Comparison of ENCODE assay signal across 8 mouse cellular contexts in the genomic region with DNA sequence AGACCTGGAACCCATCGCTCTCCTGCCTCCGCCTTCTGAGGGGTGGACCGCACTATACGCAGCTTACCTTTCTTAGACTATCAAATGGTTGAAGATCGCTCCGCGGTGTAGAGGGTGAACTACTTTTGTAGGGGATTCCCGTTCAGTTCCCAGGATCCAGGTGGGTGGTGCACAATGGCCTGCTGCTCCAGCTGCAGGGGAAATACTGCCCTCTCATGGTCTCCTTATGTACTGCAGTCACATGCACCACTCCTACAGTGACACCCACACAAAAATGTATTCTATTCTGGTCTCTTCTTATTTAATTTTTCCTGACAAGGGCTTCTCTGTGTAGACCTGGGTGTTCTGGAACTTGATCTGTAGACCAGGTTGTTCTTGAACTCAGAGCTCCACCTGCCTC. TPM values are rescaled to one million over a fixed set of nuclear protein-coding genes. Genes with fewer than 3 reads are reported as not detected.
DNase-seq lines count a peak whose midpoint lies in the region; ATAC-seq and TF ChIP-seq lines count a peak whose summit lies in the region.
"Had no signal": no experiment of that assay in that cellular context is flagged by ENCODE, and none has a peak within 500 bp of the region (broad histone marks: within the 10 kb centered on the region; RNA-seq: fewer than 3 reads in every experiment).

TSS of gene Slc7a4 (minus strand) at position 151 of the 400 bp plus-strand sequence.

- TF ChIP-seq POLR2A in thymus, adult 2 months (IDR thresholded peaks at IDR 0.05; ENCODE audit: control insufficient read depth, extremely low read depth, insufficient read depth, low read length, poor library complexity), result no peak

- no peaks in the 10 kb centered on the region for H3K4me1 ChIP-seq in thymus, adult 2 months (replicated peaks; ENCODE audit: control insufficient read depth, insufficient read depth, low read length)
- no peaks in the 10 kb centered on the region for H3K4me1 ChIP-seq in hindbrain, embryonic 14.5 days (replicated peaks; ENCODE audit: control insufficient read depth, insufficient read depth, low read length)
- H3K4me1 ChIP-seq in lung, embryonic 14.5 days (ENCODE audit: insufficient read depth), result no peaks in the 10 kb centered on the region
- no peaks in the 10 kb centered on the region for H3K4me1 ChIP-seq in stomach, postnatal 0 days (replicated peaks; ENCODE audit: control insufficient read depth, insufficient read depth)
- H3K4me1 ChIP-seq: heart, embryonic 15.5 days had no signal

- no peak within 1 kb of the TSS for H3K9ac ChIP-seq in hindbrain, embryonic 14.5 days
- H3K9ac ChIP-seq in lung, embryonic 14.5 days, result no peak within 1 kb of the TSS
- no peak within 1 kb of the TSS for H3K9ac ChIP-seq in stomach, postnatal 0 days (ENCODE audit: low read length)
- H3K9ac ChIP-seq: heart, embryonic 15.5 days had no signal

- no peak for TF ChIP-seq EP300 in stomach, postnatal 0 days (optimal IDR thresholded peaks at IDR 0.05)

- TF ChIP-seq CTCF in thymus, adult 2 months (IDR thresholded peaks at IDR 0.05; ENCODE audit: borderline replicate concordance, control insufficient read depth, extremely low read depth, insufficient read depth, low read length, poor library complexity), result peak; percentile 62; the same call in 1 of the 2 replicates
- TF ChIP-seq CTCF in lung, embryonic 14.5 days (IDR thresholded peaks at IDR 0.05; ENCODE audit: low read depth), result peak; percentile 73
- peak; percentile 76 for TF ChIP-seq CTCF in stomach, postnatal 0 days (IDR thresholded peaks at IDR 0.05; ENCODE audit: low read depth)

- whole genome bisulfite sequencing in thymus, adult 2 months, result 57% methylated on average over 8 of the region's 8 CpGs
- WGBS in hindbrain, embryonic 14.5 days, result 14% methylated on average over 8 of the region's 8 CpGs
- WGBS in lung, embryonic 14.5 days, result 23% methylated on average over 8 of the region's 8 CpGs
- 21% methylated on average over 8 of the region's 8 CpGs for WGBS in stomach, postnatal 0 days

- no peak within 1 kb of the TSS for H3K4me2 ChIP-seq in hindbrain, embryonic 14.5 days (replicated peaks)
- no peak within 1 kb of the TSS for H3K4me2 ChIP-seq in lung, embryonic 14.5 days
- no peak within 1 kb of the TSS for H3K4me2 ChIP-seq in stomach, postnatal 0 days (replicated peaks; ENCODE audit: low read depth)
- H3K4me2 ChIP-seq: heart, embryonic 15.5 days had no signal

- H3K4me3 ChIP-seq in thymus, adult 2 months (ENCODE audit: control insufficient read depth, insufficient read depth, low read length), result no peak within 1 kb of the TSS
- H3K4me3 ChIP-seq in hindbrain, embryonic 14.5 days (replicated peaks; ENCODE audit: low read length), result no peak within 1 kb of the TSS
- no peak within 1 kb of the TSS for H3K4me3 ChIP-seq in lung, embryonic 14.5 days (ENCODE audit: low read depth, low read length)
- H3K4me3 ChIP-seq in stomach, postnatal 0 days (ENCODE audit: low read depth, low read length), result no peak within 1 kb of the TSS
- H3K4me3 ChIP-seq: heart, embryonic 15.5 days had no signal

- ATAC-seq in hindbrain, embryonic 14.5 days (ENCODE audit: low FRiP score), result no peak
- no peak for ATAC-seq in lung, embryonic 14.5 days (ENCODE audit: insufficient read depth)
- peak; percentile 40; the same call in 1 of the 2 replicates for ATAC-seq in stomach, postnatal 0 days (ENCODE audit: low FRiP score, low TSS enrichment)

- no peaks in the 10 kb centered on the region for H3K36me3 ChIP-seq in thymus, adult 2 months (ENCODE audit: control insufficient read depth, insufficient read depth, low read length)
- H3K36me3 ChIP-seq in hindbrain, embryonic 14.5 days (replicated peaks; ENCODE audit: control insufficient read depth, insufficient read depth), result no peaks in the 10 kb centered on the region
- H3K36me3 ChIP-seq in lung, embryonic 14.5 days (ENCODE audit: insufficient read depth), result no peaks in the 10 kb centered on the region
- H3K36me3 ChIP-seq in stomach, postnatal 0 days (ENCODE audit: control insufficient read depth, insufficient read depth, low read length), result no peaks in the 10 kb centered on the region
- H3K36me3 ChIP-seq: heart, embryonic 15.5 days had no signal

- H3K27ac ChIP-seq in thymus, adult 2 months (ENCODE audit: control insufficient read depth, insufficient read depth, low read length), result no peak within 1 kb of the TSS
- no peak within 1 kb of the TSS for H3K27ac ChIP-seq in hindbrain, embryonic 14.5 days
- H3K27ac ChIP-seq in lung, embryonic 14.5 days (ENCODE audit: low read depth), result no peak within 1 kb of the TSS
- H3K27ac ChIP-seq in stomach, postnatal 0 days (replicated peaks), result no peak within 1 kb of the TSS
- H3K27ac ChIP-seq: heart, embryonic 15.5 days had no signal

- no peaks in the 10 kb centered on the region for H3K9me3 ChIP-seq in hindbrain, embryonic 14.5 days (ENCODE audit: control insufficient read depth, low read length)
- H3K9me3 ChIP-seq in lung, embryonic 14.5 days (ENCODE audit: low read depth, low read length), result no peaks in the 10 kb centered on the region
- no peaks in the 10 kb centered on the region for H3K9me3 ChIP-seq in stomach, postnatal 0 days (ENCODE audit: control insufficient read depth, low read length)
- H3K9me3 ChIP-seq: heart, embryonic 15.5 days had no signal

- H3K27me3 ChIP-seq in thymus, adult 2 months (ENCODE audit: control insufficient read depth, insufficient read depth, low read length), result no peaks in the 10 kb centered on the region
- no peaks in the 10 kb centered on the region for H3K27me3 ChIP-seq in hindbrain, embryonic 14.5 days (ENCODE audit: control insufficient read depth, insufficient read depth, low read length)
- H3K27me3 ChIP-seq in lung, embryonic 14.5 days (ENCODE audit: insufficient read depth, low read length), result no peaks in the 10 kb centered on the region
- H3K27me3 ChIP-seq in stomach, postnatal 0 days (ENCODE audit: control insufficient read depth, insufficient read depth, low read length), result no peaks in the 10 kb centered on the region
- H3K27me3 ChIP-seq: heart, embryonic 15.5 days had no signal

- DNase-seq in thymus, adult 2 months, result peak; percentile 31
- no peak for DNase-seq in thymus, adult 18-20 months
- DNase-seq in brain, adult 2 months (ENCODE audit: low read depth, low spot score), result peak; percentile 57
- DNase-seq in hindbrain, embryonic 14.5 days (ENCODE audit: low spot score), result peak; percentile 23
- peak; percentile 63 for DNase-seq in lung, embryonic 14.5 days
- DNase-seq in stomach, postnatal 0 days (ENCODE audit: low spot score), result peak; percentile 51
- no peak for DNase-seq in gastrocnemius, postnatal 25 days

RNA-seq across cellular contexts. Expression of gene Slc7a4, which starts in this region (rescaled TPM):
- 5.0 and 6.5 TPM in 2 replicates for polyA plus RNA-seq in thymus, adult 2 months (2012; rRNA removed)
- polyA plus RNA-seq in hindbrain, embryonic 14.5 days (2014; fragmentation: Nextera tagmentation; extraction: Ambion mirVana), result 41.2 and 42.0 TPM in 2 replicates
- 6.2 and 8.0 TPM in 2 replicates for polyA plus RNA-seq in lung, embryonic 14.5 days (2014; fragmentation: Nextera tagmentation; extraction: Ambion mirVana)
- polyA plus RNA-seq in stomach, postnatal 0 days (2015; fragmentation: Nextera tagmentation; extraction: Ambion mirVana), result 22.8 and 24.4 TPM in 2 replicates
- under 1 TPM; 0.32 to 0.36 TPM for total RNA-seq in gastrocnemius, postnatal 25 days (2021)

Comparison
In these comparisons a context has a peak if more than half of its experiments do, and no peak if none do; other contexts are left out.
1. DNase-seq: peak in thymus, adult 2 months (single experiment), brain, adult 2 months (single experiment), hindbrain, embryonic 14.5 days (single experiment), lung, embryonic 14.5 days (single experiment) and stomach, postnatal 0 days (single experiment); none in thymus, adult 18-20 months (0 of 2) and gastrocnemius, postnatal 25 days (single experiment).
2. Peak in every context shown above with its lines, with median percentiles within 50 percentile points of each other: CTCF ChIP-seq.